Mouse (Mus musculus) heart, embryonic 15.5 days (tissue): Measurements from ENCODE around the gene Aldoart2. TPM values are rescaled to one million over a fixed set of nuclear protein-coding genes. Genes with fewer than 3 reads are reported as not detected.
"Not testable (repeated sequence)": the region's sequence is repeated elsewhere in the genome, so short reads cannot be mapped to it uniquely, and the experiment has no call there.

ENCODE experiments used
- ATAC-seq: fragments of 200-750 bp; cut with Nextera tagmentation; replicated peaks from 2 replicates; pipeline ENCODE4 v1.8.0; 2017; ENCODE audit warnings: low read depth, moderate TSS enrichment; ENCODE audit not compliant: insufficient number of reproducible peaks, insufficient read depth, low FRiP score
- H3K27ac ChIP-seq: fragments of 300-500 bp; sonication (generic); 2 replicates; pipeline ENCODE4 v1.5.1; 2015; ENCODE audit warnings: mild to moderate bottlenecking, inconsistent platforms
- H3K27me3 ChIP-seq: fragments of 300-500 bp; sonication (generic); 2 replicates; pipeline ENCODE4 v1.6.1; 2015; ENCODE audit warnings: inconsistent platforms
- H3K36me3 ChIP-seq: fragments of 300-500 bp; sonication (generic); 2 replicates; pipeline ENCODE4 v1.6.1; 2015; ENCODE audit warnings: mild to moderate bottlenecking, inconsistent platforms
- H3K4me1 ChIP-seq: fragments of 300-500 bp; sonication (generic); replicated peaks from 2 replicates; pipeline ENCODE4 v1.6.1; 2015; ENCODE audit warnings: inconsistent platforms
- H3K4me2 ChIP-seq: fragments of 300-500 bp; sonication (generic); 2 replicates; pipeline ENCODE4 v1.6.1; 2015; ENCODE audit warnings: inconsistent platforms, mild to moderate bottlenecking, moderate library complexity
- H3K4me3 ChIP-seq: fragments of 300-500 bp; sonication (generic); 2 replicates; pipeline ENCODE4 v1.5.1; 2015; ENCODE audit warnings: mild to moderate bottlenecking, inconsistent platforms
- H3K9ac ChIP-seq: fragments of 300-500 bp; sonication (generic); 2 replicates; pipeline ENCODE4 v1.6.1; 2015; ENCODE audit warnings: mild to moderate bottlenecking, inconsistent platforms
- H3K9me3 ChIP-seq: fragments of 300-500 bp; sonication (generic); replicated peaks from 2 replicates; pipeline ENCODE4 v1.6.1; 2016; ENCODE audit warnings: inconsistent platforms
- WGBS: fragments of 180-500 bp; shearing (Covaris S2); methylation state at CpG from one replicate; pipeline ENCODE4 v1.1.7; 2015; ENCODE audit warnings: mixed read lengths; 5-methylcytosine and 5-hydroxymethylcytosine counted together
- polyA plus RNA-seq: library from polyadenylated mRNA; unstranded; fragments of >200 nt; fragmentation: Nextera tagmentation; extraction: Ambion mirVana; gene quantifications from 2 replicates; pipeline ENCODE4 v1.2.1, GENCODE M21; 2015

Gene Aldoart2
- polyA plus RNA-seq, 1 experiment from 2014 or later, result 0.10 TPM

DNA sequence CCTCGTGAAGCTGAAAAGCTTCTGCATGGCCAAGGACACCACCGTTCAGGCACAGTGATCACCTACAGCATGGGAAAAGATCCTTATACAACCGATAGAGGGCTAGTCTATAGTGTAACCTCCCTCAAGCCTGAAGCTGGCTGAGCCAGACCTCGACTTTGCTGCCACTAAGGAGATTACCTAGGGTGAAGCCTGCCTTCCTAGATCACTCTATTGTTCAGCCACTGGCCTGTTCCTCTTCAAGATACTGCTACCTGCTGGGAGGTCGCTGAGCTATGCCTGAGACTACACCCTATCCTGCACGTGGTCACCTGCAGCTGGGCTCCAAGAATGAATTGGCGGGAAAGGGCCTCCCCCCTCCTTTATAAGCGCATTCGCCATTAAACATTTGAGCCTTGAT, 21.9 kb downstream of the Aldoart2 start:
- H3K9ac ChIP-seq, H3K4me3 ChIP-seq, H3K9me3 ChIP-seq, ATAC-seq, H3K27ac ChIP-seq, H3K4me1 ChIP-seq, H3K36me3 ChIP-seq, H3K4me2 ChIP-seq, H3K27me3 ChIP-seq: not testable (repeated sequence)
- 58% methylated on average over 9 of the region's 9 CpGs for WGBS

DNA sequence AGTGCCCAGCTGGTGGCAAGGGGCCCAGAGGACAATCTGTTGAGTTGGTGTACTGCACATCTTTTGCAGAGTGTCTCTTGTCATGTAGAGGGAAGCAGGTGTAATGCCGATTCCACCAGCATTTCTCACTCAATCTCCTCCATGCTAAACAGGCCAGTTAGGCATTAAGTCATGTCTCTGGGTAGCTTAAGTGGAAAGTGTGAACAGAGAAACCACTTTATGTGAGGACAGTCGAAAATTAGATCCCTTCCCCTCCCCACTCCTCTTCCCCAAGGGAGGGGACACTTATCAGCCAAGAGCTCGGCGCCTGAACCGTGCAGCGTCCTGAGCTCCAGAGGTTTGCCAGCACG, 33.5 kb downstream of the Aldoart2 start:
- ATAC-seq, result no peak
- WGBS, result 8% methylated on average over 7 of the region's 7 CpGs
- H3K36me3 ChIP-seq, result peaks cover 5% of the 10 kb centered on the region
- peak overlapping the region; percentile 80 for H3K4me2 ChIP-seq
- no peaks in the 10 kb centered on the region for H3K9me3 ChIP-seq
- peak overlapping the region; percentile 49 for H3K4me3 ChIP-seq
- peaks cover 25% of the 10 kb centered on the region for H3K4me1 ChIP-seq
- no peak overlapping the region for H3K9ac ChIP-seq
- peaks cover 54% of the 10 kb centered on the region for H3K27me3 ChIP-seq
- no peak overlapping the region for H3K27ac ChIP-seq

DNA sequence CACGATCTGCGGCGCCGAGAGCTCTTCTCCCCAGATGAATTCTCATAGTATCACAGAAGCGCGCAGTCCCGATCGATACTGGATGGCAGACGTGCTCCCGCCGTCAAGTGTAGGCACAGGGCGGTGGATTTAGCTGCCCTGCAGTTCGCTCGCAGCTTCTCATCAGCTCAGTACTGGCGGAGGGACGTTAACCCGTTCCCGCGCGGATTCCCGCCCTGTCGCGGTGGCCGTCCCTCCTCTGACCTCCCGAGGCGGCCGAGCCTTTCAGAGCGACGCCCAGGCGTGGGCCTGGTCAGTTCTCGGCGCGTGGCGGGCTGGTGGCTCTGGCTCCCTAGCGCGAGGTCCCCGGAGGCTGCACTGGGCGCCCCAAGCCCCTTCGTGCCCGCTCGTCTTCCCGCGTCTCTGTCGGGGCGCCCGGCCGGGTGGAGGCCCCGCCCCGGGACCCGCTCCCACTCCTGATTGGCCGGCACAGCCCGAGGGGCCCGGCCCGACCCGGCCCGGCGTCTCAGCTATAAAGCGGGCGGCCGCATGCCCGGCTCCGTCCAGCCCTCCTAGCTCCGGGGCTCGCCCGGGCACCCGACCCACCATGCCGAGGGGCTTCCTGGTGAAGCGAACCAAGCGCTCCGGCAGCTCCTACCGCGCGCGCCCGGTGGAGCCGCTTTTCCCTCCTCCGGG, 34.0 kb downstream of the Aldoart2 start, which contains the start of gene Insm2:
Gene Insm2, plus strand, starts transcription at position 541 of the 675 bp plus-strand sequence.
- peaks cover 5% of the 10 kb centered on the region for H3K36me3 ChIP-seq
- peaks cover 25% of the 10 kb centered on the region for H3K4me1 ChIP-seq
- H3K9me3 ChIP-seq, result no peaks in the 10 kb centered on the region
- H3K9ac ChIP-seq, result no peak within 1 kb of the TSS
- H3K4me2 ChIP-seq, result peak within 1 kb of the TSS; percentile 80
- peak; percentile 52; the same call in 1 of the 2 replicates for ATAC-seq
- 1% methylated on average over 72 of the region's 77 CpGs for WGBS
- peak within 1 kb of the TSS; percentile 49 for H3K4me3 ChIP-seq
- peaks cover 54% of the 10 kb centered on the region for H3K27me3 ChIP-seq
- H3K27ac ChIP-seq, result no peak within 1 kb of the TSS

DNA sequence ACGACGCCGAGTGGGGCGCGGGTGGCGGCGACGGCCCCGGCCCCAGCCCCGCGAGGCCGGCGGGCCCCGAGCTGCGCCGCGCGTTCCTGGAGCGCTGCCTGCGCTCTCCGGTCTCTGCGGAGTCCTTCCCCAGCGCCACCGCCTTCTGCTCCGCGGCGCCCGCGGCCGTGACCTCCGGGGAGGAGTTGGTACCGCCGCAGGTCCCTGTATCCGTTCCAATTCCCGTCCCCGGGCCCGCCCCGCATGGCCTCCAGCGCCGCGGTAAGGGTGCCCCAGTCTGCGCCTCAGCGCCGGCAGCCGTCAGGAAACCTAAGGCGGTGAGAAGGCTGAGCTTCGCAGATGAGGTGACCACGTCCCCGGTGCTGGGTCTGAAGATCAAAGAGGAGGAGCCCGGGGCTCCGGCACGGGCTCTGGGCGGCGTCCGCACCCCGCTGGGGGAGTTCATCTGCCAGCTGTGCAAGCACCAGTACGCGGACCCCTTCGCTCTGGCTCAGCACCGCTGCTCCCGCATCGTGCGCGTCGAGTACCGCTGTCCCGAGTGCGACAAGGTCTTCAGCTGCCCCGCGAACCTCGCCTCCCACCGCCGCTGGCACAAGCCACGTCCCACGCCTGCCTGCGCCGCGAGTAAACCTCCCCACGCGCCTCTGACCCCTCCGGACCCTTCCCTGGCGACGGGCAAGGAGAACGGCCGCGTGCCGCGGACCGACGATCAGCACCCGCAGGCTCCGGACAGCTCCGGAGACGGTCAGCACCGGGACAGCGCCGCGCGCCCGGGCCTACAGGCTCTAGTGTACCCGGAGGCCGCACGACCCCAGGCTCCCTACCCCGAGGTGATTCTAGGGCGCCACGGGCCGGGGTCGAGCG, 34.8 kb downstream of the Aldoart2 start:
- peaks cover 54% of the 10 kb centered on the region for H3K27me3 ChIP-seq
- H3K9ac ChIP-seq, result no peak overlapping the region
- H3K4me1 ChIP-seq, result peaks cover 25% of the 10 kb centered on the region
- ATAC-seq, result peak; percentile 74
- under 1% methylated on average over 103 of the region's 109 CpGs for WGBS
- H3K9me3 ChIP-seq, result no peaks in the 10 kb centered on the region
- H3K27ac ChIP-seq, result no peak overlapping the region
- peak overlapping the region; percentile 80 for H3K4me2 ChIP-seq
- peaks cover 5% of the 10 kb centered on the region for H3K36me3 ChIP-seq
- H3K4me3 ChIP-seq, result peak overlapping the region; percentile 49

DNA sequence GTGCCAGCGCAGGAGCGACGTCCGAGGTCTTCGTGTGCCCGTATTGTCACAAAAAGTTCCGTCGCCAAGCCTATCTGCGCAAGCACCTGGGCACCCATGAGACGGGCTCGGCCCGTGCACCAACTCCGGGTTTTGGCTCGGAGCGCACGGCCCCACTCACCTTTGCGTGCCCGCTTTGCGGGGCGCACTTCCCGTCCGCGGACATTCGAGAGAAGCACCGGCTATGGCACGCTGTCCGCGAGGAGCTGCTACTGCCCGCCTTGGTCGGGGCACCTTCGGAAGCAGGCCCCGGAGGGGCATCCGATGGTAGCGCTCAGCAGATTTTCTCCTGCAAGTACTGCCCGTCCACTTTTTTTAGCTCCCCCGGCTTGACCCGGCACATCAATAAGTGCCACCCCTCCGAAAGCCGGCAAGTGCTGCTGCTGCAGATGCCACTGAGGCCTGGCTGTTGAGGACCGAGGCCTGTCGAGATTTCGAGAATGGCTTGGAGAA, 35.5 kb downstream of the Aldoart2 start:
- H3K4me1 ChIP-seq, result peaks cover 25% of the 10 kb centered on the region
- 4% methylated on average over 42 of the region's 42 CpGs for WGBS
- peak overlapping the region; percentile 49 for H3K4me3 ChIP-seq
- H3K9me3 ChIP-seq, result no peaks in the 10 kb centered on the region
- peak overlapping the region; percentile 80 for H3K4me2 ChIP-seq
- H3K9ac ChIP-seq, result no peak overlapping the region
- no peak for ATAC-seq
- peaks cover 54% of the 10 kb centered on the region for H3K27me3 ChIP-seq
- no peak overlapping the region for H3K27ac ChIP-seq
- peaks cover 5% of the 10 kb centered on the region for H3K36me3 ChIP-seq

DNA sequence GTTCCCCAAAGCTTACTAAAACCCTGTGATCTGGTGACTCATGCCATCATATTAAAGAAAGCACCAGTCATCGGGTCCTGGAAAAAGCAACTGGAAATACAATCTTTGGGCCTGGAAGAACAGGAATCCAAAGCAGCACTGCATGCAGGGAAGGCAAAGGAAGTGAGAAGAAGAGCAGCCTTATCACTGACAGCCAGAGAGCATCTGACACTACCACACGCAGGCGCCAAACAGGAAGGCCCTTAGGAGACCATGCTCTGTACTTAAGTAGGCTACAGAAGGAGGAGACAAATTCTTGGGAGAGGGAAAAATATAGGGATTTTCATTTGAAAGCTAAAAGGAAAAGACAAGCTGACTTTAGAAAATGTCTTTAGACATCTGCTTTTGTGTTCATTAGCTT, 39.4 kb downstream of the Aldoart2 start:
- Histone ChIP-seq H3K4me1 (peaks cover 13% of the 10 kb centered on the region), H3K9ac (no peak overlapping the region), H3K27me3 (peaks cover 28% of the 10 kb centered on the region), H3K27ac (no peak overlapping the region), H3K36me3 (peaks cover 5% of the 10 kb centered on the region), H3K4me3 (no peak overlapping the region), H3K9me3 (no peaks in the 10 kb centered on the region), H3K4me2 (no peak overlapping the region)
- ATAC-seq, result no peak
- WGBS, result 44% methylated on average over 3 of the region's 3 CpGs

DNA sequence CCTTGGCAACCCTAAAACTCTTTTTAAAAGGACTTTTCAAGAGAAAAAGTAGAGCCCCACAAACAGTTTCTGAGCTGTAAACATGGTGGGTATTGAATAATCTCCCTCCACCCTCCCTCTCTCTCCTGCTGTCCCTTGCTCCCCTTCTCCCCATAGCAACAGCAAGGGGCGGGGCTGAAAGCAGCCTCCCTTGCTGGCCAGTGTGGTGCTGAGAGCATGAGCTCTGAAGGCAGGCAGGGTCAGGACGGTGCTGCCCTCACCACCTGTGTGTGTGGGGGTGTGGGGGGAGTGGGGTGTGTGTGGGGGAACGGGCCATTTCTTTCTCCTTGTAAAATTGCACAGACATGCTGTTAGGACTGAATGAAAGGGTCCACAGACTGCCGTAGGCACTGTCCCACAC, 42.9 kb downstream of the Aldoart2 start:
- ATAC-seq, result no peak
- Histone ChIP-seq H3K27ac (no peak overlapping the region), H3K4me2 (no peak overlapping the region), H3K9me3 (no peaks in the 10 kb centered on the region), H3K9ac (no peak overlapping the region), H3K36me3 (peaks cover 5% of the 10 kb centered on the region), H3K4me3 (no peak overlapping the region), H3K4me1 (no peaks in the 10 kb centered on the region), H3K27me3 (0 out of 2 replicates have a peak, but pooled peaks cover 2% of the 10 kb centered on the region)
- 46% methylated on average over 4 of the region's 4 CpGs for WGBS

DNA sequence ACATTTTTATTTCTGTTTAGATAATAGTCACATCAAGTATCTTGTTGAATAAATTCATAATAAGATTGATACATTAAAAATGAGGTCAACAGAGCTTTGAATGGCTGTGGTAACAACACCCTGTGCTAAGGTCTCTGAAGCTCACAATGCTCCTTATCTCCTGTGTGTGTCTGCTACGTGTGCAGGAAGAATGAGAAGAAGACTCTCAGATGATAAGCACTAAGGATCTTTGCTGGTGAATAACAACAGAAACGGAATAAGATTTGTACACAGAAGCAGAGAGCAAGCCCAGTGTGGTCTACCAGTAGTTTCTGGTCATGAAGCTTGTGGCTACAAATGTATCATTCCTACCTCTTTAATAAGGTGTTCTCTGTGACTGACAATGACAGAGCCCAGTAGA, 45.8 kb downstream of the Aldoart2 start:
- H3K4me3 ChIP-seq, result no peak overlapping the region
- 44% methylated on average over 2 of the region's 2 CpGs for WGBS
- H3K27me3 ChIP-seq, result no peaks in the 10 kb centered on the region
- H3K36me3 ChIP-seq, result no peaks in the 10 kb centered on the region; the same call in 1 of the 2 replicates
- no peak for ATAC-seq
- no peak overlapping the region for H3K4me2 ChIP-seq
- no peak overlapping the region for H3K9ac ChIP-seq
- H3K9me3 ChIP-seq, result no peaks in the 10 kb centered on the region
- H3K4me1 ChIP-seq, result no peaks in the 10 kb centered on the region
- H3K27ac ChIP-seq, result no peak overlapping the region

Other genes with a start within 250 kb of the Aldoart2 start
- 301 and 302 TPM in 2 replicates for gene Psma6, start 181.0 kb upstream of the Aldoart2 start, polyA plus RNA-seq
- gene Nfkbia, start 72.6 kb upstream of the Aldoart2 start, polyA plus RNA-seq, result 61.4 and 82.5 TPM in 2 replicates
- gene Insm2, start 34.2 kb downstream of the Aldoart2 start, polyA plus RNA-seq, result 0.04 and 1.3 TPM in 2 replicates